Mouse (Mus musculus): ENCODE measurements around the gene Cdca3.
"Not testable (repeated sequence)": the region's sequence is repeated elsewhere in the genome, so short reads cannot be mapped to it uniquely, and the experiment has no call there.

Gene Cdca3

GRCm38 (mm10) chr6:124828868-124829798 lies at the start of gene Cdca3, which contains the start of gene Usp5:
Gene Cdca3 (plus strand): TSS chr6:124829547.
Gene Usp5 (minus strand): TSS chr6:124829484.
- peak; percentile 99 for DNase-seq

GRCm38 (mm10) chr6:124779984-124780416 lies 49.3 kb upstream of the Cdca3 start:
- DNase-seq, result no peak

- DNase-seq, result no peak
Observed at GRCm38 (mm10) chr6:124780917-124781316, 48.4 kb upstream of the Cdca3 start.

GRCm38 (mm10) chr6:124782436-124782835 lies 46.9 kb upstream of the Cdca3 start:
- no peak for DNase-seq

GRCm38 (mm10) chr6:124786756-124787420 lies 42.5 kb upstream of the Cdca3 start:
- DNase-seq, result peak; percentile 84

GRCm38 (mm10) chr6:124787722-124788121 lies 41.6 kb upstream of the Cdca3 start:
- peak; percentile 35 for DNase-seq

- peak; percentile 8 for DNase-seq
Observed at GRCm38 (mm10) chr6:124789519-124789918, 39.8 kb upstream of the Cdca3 start.

GRCm38 (mm10) chr6:124790121-124790520 lies 39.2 kb upstream of the Cdca3 start:
- no peak for DNase-seq

- no peak for DNase-seq
Observed at GRCm38 (mm10) chr6:124791911-124792310, 37.4 kb upstream of the Cdca3 start.

- no peak for DNase-seq
Observed at GRCm38 (mm10) chr6:124795781-124796180, 33.6 kb upstream of the Cdca3 start.

GRCm38 (mm10) chr6:124796200-124796599 lies 33.1 kb upstream of the Cdca3 start:
- DNase-seq, result no peak

- not testable (repeated sequence) for DNase-seq
Observed at GRCm38 (mm10) chr6:124802400-124802799, 26.9 kb upstream of the Cdca3 start.

GRCm38 (mm10) chr6:124803061-124803460 lies 26.3 kb upstream of the Cdca3 start:
- DNase-seq, result no peak

- not testable (repeated sequence) for DNase-seq
Observed at GRCm38 (mm10) chr6:124803691-124804090, 25.7 kb upstream of the Cdca3 start.

- no peak for DNase-seq
Observed at GRCm38 (mm10) chr6:124804341-124804740, 25.0 kb upstream of the Cdca3 start.

GRCm38 (mm10) chr6:124805341-124806321 lies 23.7 kb upstream of the Cdca3 start:
- DNase-seq, result peak; percentile 89

- DNase-seq, result peak; percentile 26
Observed at GRCm38 (mm10) chr6:124806446-124807140, 22.8 kb upstream of the Cdca3 start.

GRCm38 (mm10) chr6:124807366-124807765 lies 22.0 kb upstream of the Cdca3 start:
- peak; percentile 6 for DNase-seq

GRCm38 (mm10) chr6:124807986-124808357 lies 21.4 kb upstream of the Cdca3 start:
- DNase-seq, result no peak

- DNase-seq, result peak; percentile 60
Observed at GRCm38 (mm10) chr6:124808358-124809012, 20.9 kb upstream of the Cdca3 start, which contains the start of gene Spsb2. Gene Spsb2 (plus strand): TSS chr6:124808661.

Measured in cerebellum, adult 11 months (tissue).